Mouse (Mus musculus): Measurements from ENCODE around the gene Ang5. TPM values are rescaled to one million over a fixed set of nuclear protein-coding genes. Genes with fewer than 3 reads are reported as not detected.
"Not testable (repeated sequence)": the region's sequence is repeated elsewhere in the genome, so short reads cannot be mapped to it uniquely, and the experiment has no call there.

The Ang5 gene
- total RNA-seq (2014; rRNA removed) (not detected in 2 replicates), polyA plus RNA-seq (2015; fragmentation: Nextera tagmentation; extraction: Ambion mirVana) (not detected in 2 replicates)

- H3K27ac ChIP-seq; H3K36me3 ChIP-seq (ENCODE audit: insufficient read depth, low read length); H3K27me3 ChIP-seq (ENCODE audit: insufficient read depth, low read length); ATAC-seq; H3K9ac ChIP-seq (replicated peaks; ENCODE audit: low read length); DNase-seq (ENCODE audit: low spot score); H3K4me2 ChIP-seq (ENCODE audit: low read depth, low read length); H3K4me1 ChIP-seq (ENCODE audit: insufficient read depth, low read length); H3K4me3 ChIP-seq (ENCODE audit: low read length); H3K9me3 ChIP-seq (ENCODE audit: low read length): not testable (repeated sequence)
- no CpG with 5 or more reads among the region's 2 CpGs for WGBS
These were observed at the start of gene Ang5 for GRCm38 (mm10) chr14:43956769-43957168. TSS of gene Ang5 (plus strand) at chr14:43957069.

- ATAC-seq; H3K4me2 ChIP-seq (ENCODE audit: low read depth, low read length); H3K9ac ChIP-seq (replicated peaks; ENCODE audit: low read length); H3K4me1 ChIP-seq (ENCODE audit: insufficient read depth, low read length); H3K9me3 ChIP-seq (ENCODE audit: low read length); H3K4me3 ChIP-seq (ENCODE audit: low read length); H3K27me3 ChIP-seq (ENCODE audit: insufficient read depth, low read length); H3K27ac ChIP-seq; H3K36me3 ChIP-seq (ENCODE audit: insufficient read depth, low read length); DNase-seq (ENCODE audit: low spot score): not testable (repeated sequence)
These were observed 38.7 kb upstream of the Ang5 start for GRCm38 (mm10) chr14:43918214-43918613.

- not testable (repeated sequence) for H3K27me3 ChIP-seq (ENCODE audit: insufficient read depth, low read length); H3K4me3 ChIP-seq (ENCODE audit: low read length); H3K36me3 ChIP-seq (ENCODE audit: insufficient read depth, low read length); H3K27ac ChIP-seq; H3K9me3 ChIP-seq (ENCODE audit: low read length); H3K9ac ChIP-seq (replicated peaks; ENCODE audit: low read length); H3K4me2 ChIP-seq (ENCODE audit: low read depth, low read length); H3K4me1 ChIP-seq (ENCODE audit: insufficient read depth, low read length); ATAC-seq; DNase-seq (ENCODE audit: low spot score)
- WGBS, result 83% methylated on average over 3 of the region's 3 CpGs
These were observed 33.4 kb upstream of the Ang5 start, which contains the start of gene Ear10 for GRCm38 (mm10) chr14:43923459-43923858. TSS of gene Ear10 (minus strand) at chr14:43923559.

GRCm38 (mm10) chr14:43924688-43925403 is 32.0 kb upstream of the Ang5 start, which contains the start of gene Gm8113:
TSS of gene Gm8113 (plus strand) at chr14:43925390.
- 12% methylated on average over 10 of the region's 10 CpGs for WGBS

GRCm38 (mm10) chr14:43925404-43925950 is 31.4 kb upstream of the Ang5 start:
- ATAC-seq (peak; percentile 74), DNase-seq (ENCODE audit: low spot score) (peak; percentile 31)
- 5% methylated on average over 21 of the region's 21 CpGs for WGBS
- peak overlapping the region; percentile 52 for H3K4me2 ChIP-seq (ENCODE audit: low read depth, low read length)
- H3K27me3 ChIP-seq (ENCODE audit: insufficient read depth, low read length); H3K4me1 ChIP-seq (ENCODE audit: insufficient read depth, low read length); H3K36me3 ChIP-seq (ENCODE audit: insufficient read depth, low read length); H3K9me3 ChIP-seq (ENCODE audit: low read length): not testable (repeated sequence)
- peak overlapping the region; percentile 56; the same call in 1 of the 2 replicates for H3K27ac ChIP-seq
- H3K9ac ChIP-seq (replicated peaks; ENCODE audit: low read length), result 0 out of 2 replicates have a peak overlapping the region, but pooled peaks have one; percentile 17
- peak overlapping the region; percentile 47 for H3K4me3 ChIP-seq (ENCODE audit: low read length)

More at GRCm38 (mm10) chr14:43924688-43925403, 32.0 kb upstream of the Ang5 start, which contains the start of gene Gm8113:
- peak within 1 kb of the TSS; percentile 47 for H3K4me3 ChIP-seq (ENCODE audit: low read length)
- H3K36me3 ChIP-seq (ENCODE audit: insufficient read depth, low read length); H3K9me3 ChIP-seq (ENCODE audit: low read length); H3K4me1 ChIP-seq (ENCODE audit: insufficient read depth, low read length); H3K27me3 ChIP-seq (ENCODE audit: insufficient read depth, low read length): not testable (repeated sequence)
- ATAC-seq (peak; percentile 91), DNase-seq (ENCODE audit: low spot score) (peak; percentile 85)
- H3K4me2 ChIP-seq (ENCODE audit: low read depth, low read length), result peak within 1 kb of the TSS; percentile 52
- peak; percentile 87 for TF ChIP-seq CTCF (IDR thresholded peaks at IDR 0.05; ENCODE audit: low read depth)
- peak within 1 kb of the TSS; percentile 56; the same call in 1 of the 2 replicates for H3K27ac ChIP-seq
- H3K9ac ChIP-seq (replicated peaks; ENCODE audit: low read length), result 0 out of 2 replicates have a peak within 1 kb of the TSS, but pooled peaks have one; percentile 17

- H3K27me3 ChIP-seq (ENCODE audit: insufficient read depth, low read length); H3K4me1 ChIP-seq (ENCODE audit: insufficient read depth, low read length); H3K9me3 ChIP-seq (ENCODE audit: low read length); H3K36me3 ChIP-seq (ENCODE audit: insufficient read depth, low read length); H3K9ac ChIP-seq (replicated peaks; ENCODE audit: low read length); H3K4me2 ChIP-seq (ENCODE audit: low read depth, low read length); ATAC-seq; H3K27ac ChIP-seq; H3K4me3 ChIP-seq (ENCODE audit: low read length): not testable (repeated sequence)
- WGBS, result 28% methylated on average over 8 of the region's 8 CpGs
- peak; percentile 62 for DNase-seq (ENCODE audit: low spot score)
- peak; percentile 77 for TF ChIP-seq CTCF (IDR thresholded peaks at IDR 0.05; ENCODE audit: low read depth)
These were observed 23.9 kb upstream of the Ang5 start for GRCm38 (mm10) chr14:43932991-43933390.

GRCm38 (mm10) chr14:43933399-43933798 is 23.5 kb upstream of the Ang5 start:
- not testable (repeated sequence) for H3K4me1 ChIP-seq (ENCODE audit: insufficient read depth, low read length); H3K4me3 ChIP-seq (ENCODE audit: low read length); H3K4me2 ChIP-seq (ENCODE audit: low read depth, low read length); ATAC-seq; H3K9ac ChIP-seq (replicated peaks; ENCODE audit: low read length); H3K27ac ChIP-seq; H3K9me3 ChIP-seq (ENCODE audit: low read length); DNase-seq (ENCODE audit: low spot score); H3K36me3 ChIP-seq (ENCODE audit: insufficient read depth, low read length); H3K27me3 ChIP-seq (ENCODE audit: insufficient read depth, low read length)
- 50% methylated on average over 5 of the region's 5 CpGs for WGBS

- not testable (repeated sequence) for H3K4me2 ChIP-seq (ENCODE audit: low read depth, low read length); H3K9ac ChIP-seq (replicated peaks; ENCODE audit: low read length); ATAC-seq; H3K9me3 ChIP-seq (ENCODE audit: low read length); DNase-seq (ENCODE audit: low spot score); H3K27me3 ChIP-seq (ENCODE audit: insufficient read depth, low read length); H3K4me3 ChIP-seq (ENCODE audit: low read length); H3K4me1 ChIP-seq (ENCODE audit: insufficient read depth, low read length); H3K36me3 ChIP-seq (ENCODE audit: insufficient read depth, low read length); H3K27ac ChIP-seq
- WGBS, result 64% methylated on average over 2 of the region's 2 CpGs
These were observed 3.5 kb upstream of the Ang5 start for GRCm38 (mm10) chr14:43953382-43953781.

- H3K4me3 ChIP-seq (ENCODE audit: low read length); H3K27ac ChIP-seq; H3K4me1 ChIP-seq (ENCODE audit: insufficient read depth, low read length); ATAC-seq; DNase-seq (ENCODE audit: low spot score); H3K27me3 ChIP-seq (ENCODE audit: insufficient read depth, low read length); H3K4me2 ChIP-seq (ENCODE audit: low read depth, low read length); H3K9ac ChIP-seq (replicated peaks; ENCODE audit: low read length); H3K36me3 ChIP-seq (ENCODE audit: insufficient read depth, low read length); H3K9me3 ChIP-seq (ENCODE audit: low read length): not testable (repeated sequence)
- no CpG with 5 or more reads among the region's 1 CpGs for WGBS
These were observed 1.8 kb upstream of the Ang5 start for GRCm38 (mm10) chr14:43955074-43955473.
